Mouse (Mus musculus): Measurements from ENCODE around the gene Arrdc3. TPM values are rescaled to one million over a fixed set of nuclear protein-coding genes. Genes with fewer than 3 reads are reported as not detected.

Gene Arrdc3
- polyA plus RNA-seq, 1 experiment from 2014 or later: 94.9 TPM

DNA sequence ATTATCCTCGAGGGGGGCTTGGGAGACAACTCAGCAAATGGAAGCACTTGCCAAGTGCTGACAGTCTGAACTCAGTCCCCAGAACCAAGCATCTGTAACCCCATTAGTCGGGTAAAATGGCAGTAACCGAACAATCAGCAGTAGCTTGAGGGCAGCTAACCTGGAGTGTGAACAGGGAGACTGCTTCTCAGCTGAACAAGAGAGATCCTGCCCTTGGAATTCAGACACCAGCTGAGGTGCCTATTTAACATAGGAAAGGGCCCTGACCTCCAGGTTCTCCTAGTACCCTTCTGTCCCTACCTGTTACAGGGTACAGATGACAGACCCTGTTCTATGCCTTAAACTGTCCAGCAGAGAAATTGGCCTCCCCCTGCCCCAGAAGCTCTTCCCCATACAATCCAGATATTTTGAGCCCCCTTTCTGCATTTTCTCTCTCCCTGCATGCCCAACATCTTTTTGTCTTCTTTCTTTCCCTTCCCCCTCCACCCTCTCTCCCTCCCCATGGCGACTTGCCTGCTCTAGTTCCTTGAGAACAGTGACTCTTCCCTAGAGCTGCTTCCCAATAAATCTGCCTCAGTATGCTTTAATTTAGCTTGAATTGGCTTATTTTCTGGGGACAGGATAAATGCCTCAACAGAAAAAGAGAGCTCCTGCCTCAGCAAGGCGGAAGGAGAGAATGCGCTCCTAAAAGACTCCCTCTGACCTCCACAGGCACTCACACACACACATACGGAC is 38.6 kb downstream of the Arrdc3 start:
- Histone ChIP-seq H3K4me2 (no peak overlapping the region), H3K9ac (replicated peaks) (no peak overlapping the region), H3K4me1 (replicated peaks) (no peaks in the 10 kb centered on the region), H3K36me3 (no peaks in the 10 kb centered on the region), H3K27ac (no peak overlapping the region), H3K27me3 (no peaks in the 10 kb centered on the region), H3K4me3 (replicated peaks) (no peak overlapping the region), H3K9me3 (no peaks in the 10 kb centered on the region)
- 70% methylated on average over 7 of the region's 7 CpGs for WGBS
- ATAC-seq (ENCODE audit: insufficient number of reproducible peaks, insufficient read depth, low FRiP score, low TSS enrichment, low read depth): no peak

DNA sequence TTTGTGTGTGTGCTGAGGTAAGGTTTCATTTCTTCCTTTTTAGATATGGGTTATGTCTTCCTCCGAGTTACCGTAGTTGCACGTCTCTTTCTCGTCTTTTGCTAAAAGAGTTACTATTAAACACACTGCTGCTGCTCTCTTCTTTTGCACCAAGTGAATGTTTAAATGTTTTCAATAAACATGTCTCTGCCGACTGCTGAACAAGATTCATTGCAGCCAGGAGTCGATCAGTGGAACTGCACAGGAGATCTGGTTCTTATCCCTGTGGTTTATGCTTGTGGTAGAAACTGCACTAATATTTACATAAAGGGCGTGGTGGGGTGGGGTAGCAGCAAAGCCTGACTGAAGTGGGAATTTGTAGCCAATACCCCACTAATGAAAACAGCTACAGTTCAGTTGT is 45.0 kb downstream of the Arrdc3 start:
- Histone ChIP-seq H3K36me3 (no peaks in the 10 kb centered on the region), H3K9ac (replicated peaks) (no peak overlapping the region), H3K9me3 (no peaks in the 10 kb centered on the region), H3K27ac (no peak overlapping the region), H3K4me3 (replicated peaks) (no peak overlapping the region), H3K4me2 (no peak overlapping the region), H3K4me1 (replicated peaks) (peaks cover 6% of the 10 kb centered on the region; the same call in 1 of the 2 replicates), H3K27me3 (no peaks in the 10 kb centered on the region)
- ATAC-seq (ENCODE audit: insufficient number of reproducible peaks, insufficient read depth, low FRiP score, low TSS enrichment, low read depth): no peak
- WGBS: 64% methylated on average over 7 of the region's 7 CpGs

DNA sequence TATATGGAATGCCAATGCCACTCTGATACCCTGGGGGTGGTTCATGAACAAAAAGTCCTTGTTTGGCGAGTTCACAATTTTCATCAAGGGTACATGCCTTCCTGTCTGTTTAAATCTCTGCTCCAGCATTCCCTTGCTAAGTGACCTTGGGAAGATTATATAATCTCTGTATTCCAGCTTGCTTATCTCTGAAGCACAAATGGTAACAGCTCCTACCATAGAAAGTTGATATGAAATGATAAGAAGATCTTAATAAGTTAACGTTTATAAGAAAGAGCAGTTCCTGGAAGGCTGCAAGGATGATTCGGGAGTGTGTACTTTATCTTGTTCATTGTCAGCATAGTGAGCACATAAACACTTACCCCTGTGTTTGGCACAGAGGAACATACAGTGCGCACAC is 46.8 kb downstream of the Arrdc3 start:
- H3K27ac ChIP-seq: no peak overlapping the region
- WGBS: 91% methylated on average over 4 of the region's 4 CpGs
- no peaks in the 10 kb centered on the region for H3K9me3 ChIP-seq
- peaks cover 6% of the 10 kb centered on the region; the same call in 1 of the 2 replicates for H3K4me1 ChIP-seq (replicated peaks)
- H3K4me3 ChIP-seq (replicated peaks): no peak overlapping the region
- no peaks in the 10 kb centered on the region for H3K27me3 ChIP-seq
- H3K9ac ChIP-seq (replicated peaks): no peak overlapping the region
- H3K4me2 ChIP-seq: no peak overlapping the region
- H3K36me3 ChIP-seq: no peaks in the 10 kb centered on the region
- no peak for ATAC-seq (ENCODE audit: insufficient number of reproducible peaks, insufficient read depth, low FRiP score, low TSS enrichment, low read depth)

DNA sequence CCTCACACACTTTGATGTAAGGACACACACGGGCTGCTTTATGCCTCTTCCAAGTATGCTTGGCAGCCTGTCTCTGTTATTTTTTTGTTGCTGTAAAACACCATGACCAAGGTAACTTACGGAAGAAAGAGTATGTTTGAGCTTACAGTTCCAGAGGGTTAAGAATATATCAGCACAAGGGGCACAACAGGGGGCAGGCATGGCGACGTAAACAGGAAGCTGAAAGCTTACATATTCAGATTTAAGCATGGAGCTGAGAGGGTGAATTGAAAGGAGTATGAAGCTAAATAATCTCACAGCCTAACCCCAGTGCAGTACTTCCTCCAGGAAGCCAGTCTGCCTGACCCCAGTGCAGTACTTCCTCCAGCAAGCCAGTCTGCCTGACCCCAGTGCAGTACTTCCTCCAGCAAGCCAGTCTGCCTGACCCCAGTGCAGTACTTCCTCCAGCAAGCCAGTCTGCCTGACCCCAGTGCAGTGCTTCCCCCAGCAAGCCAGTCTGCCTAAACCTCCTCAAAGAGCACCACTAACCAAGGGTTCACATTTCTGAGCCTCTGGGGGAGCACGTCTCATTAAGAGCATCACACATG is 49.7 kb downstream of the Arrdc3 start:
- Histone ChIP-seq H3K27me3 (no peaks in the 10 kb centered on the region), H3K4me3 (replicated peaks) (no peak overlapping the region), H3K4me2 (no peak overlapping the region), H3K27ac (no peak overlapping the region), H3K36me3 (no peaks in the 10 kb centered on the region), H3K9ac (replicated peaks) (no peak overlapping the region), H3K9me3 (no peaks in the 10 kb centered on the region), H3K4me1 (replicated peaks) (peaks cover 6% of the 10 kb centered on the region; the same call in 1 of the 2 replicates)
- 64% methylated on average over 5 of the region's 5 CpGs for WGBS
- ATAC-seq (ENCODE audit: insufficient number of reproducible peaks, insufficient read depth, low FRiP score, low TSS enrichment, low read depth): no peak

DNA sequence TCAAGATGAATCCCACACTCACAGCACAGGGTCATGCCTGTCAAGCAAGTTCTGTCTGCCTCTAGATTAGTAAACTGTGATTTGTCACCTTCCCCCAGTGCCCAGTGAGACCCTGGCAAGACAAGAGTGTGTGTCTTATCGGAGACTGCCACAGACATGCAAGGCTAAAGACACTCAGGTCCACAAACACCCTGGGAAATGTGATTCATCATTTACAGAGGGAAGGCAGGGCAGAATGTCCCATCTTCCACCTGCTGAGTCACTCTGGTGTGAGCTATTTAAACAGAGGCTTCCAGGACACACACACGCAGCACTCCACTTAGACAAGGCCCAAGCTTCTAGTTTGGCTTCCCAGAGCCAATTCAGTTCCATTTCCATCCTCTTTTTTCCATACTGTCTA is 53.2 kb downstream of the Arrdc3 start:
- Histone ChIP-seq H3K9me3 (no peaks in the 10 kb centered on the region), H3K9ac (replicated peaks) (no peak overlapping the region), H3K4me2 (no peak overlapping the region), H3K27ac (no peak overlapping the region), H3K4me3 (replicated peaks) (no peak overlapping the region), H3K4me1 (replicated peaks) (peaks cover 6% of the 10 kb centered on the region; the same call in 1 of the 2 replicates), H3K27me3 (no peaks in the 10 kb centered on the region), H3K36me3 (no peaks in the 10 kb centered on the region)
- ATAC-seq (ENCODE audit: insufficient number of reproducible peaks, insufficient read depth, low FRiP score, low TSS enrichment, low read depth): no peak
- 84% methylated on average over 2 of the region's 2 CpGs for WGBS

DNA sequence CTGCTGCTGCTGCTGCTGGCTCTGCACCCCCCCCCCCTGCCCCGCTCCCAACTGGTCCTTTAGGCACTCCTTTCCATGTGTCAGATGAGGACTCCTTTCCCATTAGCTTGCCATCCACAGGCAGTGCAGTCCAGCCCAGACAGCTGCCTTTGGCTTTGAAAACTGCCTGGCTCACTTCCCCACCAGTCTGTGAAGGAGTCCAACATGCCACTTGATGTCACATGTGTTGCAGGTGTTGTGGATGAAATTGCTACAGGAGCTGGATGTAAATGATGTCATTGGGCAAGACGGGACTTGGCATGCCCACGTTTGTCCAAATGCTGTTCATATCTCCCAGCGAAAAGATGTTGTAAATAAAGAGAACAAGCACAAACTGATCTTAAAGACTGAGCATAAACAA is 56.0 kb downstream of the Arrdc3 start:
- Histone ChIP-seq H3K4me2 (no peak overlapping the region), H3K36me3 (no peaks in the 10 kb centered on the region), H3K9ac (replicated peaks) (no peak overlapping the region), H3K27me3 (no peaks in the 10 kb centered on the region), H3K27ac (no peak overlapping the region), H3K4me3 (replicated peaks) (no peak overlapping the region), H3K9me3 (no peaks in the 10 kb centered on the region), H3K4me1 (replicated peaks) (no peaks in the 10 kb centered on the region)
- WGBS: 75% methylated on average over 4 of the region's 4 CpGs
- ATAC-seq (ENCODE audit: insufficient number of reproducible peaks, insufficient read depth, low FRiP score, low TSS enrichment, low read depth): 0 out of 2 replicates have a peak, but pooled peaks have one; percentile 10

DNA sequence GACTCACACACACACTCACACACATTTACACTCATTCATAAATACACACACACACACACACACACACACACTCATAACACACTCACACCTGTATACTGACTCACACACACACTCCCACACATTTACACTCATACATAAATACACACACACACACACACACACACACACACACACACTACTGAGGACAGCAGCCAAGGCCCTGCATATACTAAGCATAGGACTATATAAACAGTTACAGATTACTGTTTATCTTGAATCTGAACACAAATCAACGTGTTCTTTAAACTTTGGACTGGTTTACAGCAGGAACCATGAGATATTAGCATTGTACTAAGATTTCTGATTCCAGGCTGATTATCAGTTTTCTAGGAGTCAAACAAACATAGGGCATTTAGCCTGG is 56.7 kb downstream of the Arrdc3 start:
- Histone ChIP-seq H3K27me3 (no peaks in the 10 kb centered on the region), H3K4me3 (replicated peaks) (no peak overlapping the region), H3K36me3 (no peaks in the 10 kb centered on the region), H3K4me2 (no peak overlapping the region), H3K4me1 (replicated peaks) (no peaks in the 10 kb centered on the region), H3K9me3 (no peaks in the 10 kb centered on the region), H3K9ac (replicated peaks) (no peak overlapping the region), H3K27ac (no peak overlapping the region)
- no peak for ATAC-seq (ENCODE audit: insufficient number of reproducible peaks, insufficient read depth, low FRiP score, low TSS enrichment, low read depth)
- WGBS: 65% methylated on average over 1 of the region's 1 CpGs

DNA sequence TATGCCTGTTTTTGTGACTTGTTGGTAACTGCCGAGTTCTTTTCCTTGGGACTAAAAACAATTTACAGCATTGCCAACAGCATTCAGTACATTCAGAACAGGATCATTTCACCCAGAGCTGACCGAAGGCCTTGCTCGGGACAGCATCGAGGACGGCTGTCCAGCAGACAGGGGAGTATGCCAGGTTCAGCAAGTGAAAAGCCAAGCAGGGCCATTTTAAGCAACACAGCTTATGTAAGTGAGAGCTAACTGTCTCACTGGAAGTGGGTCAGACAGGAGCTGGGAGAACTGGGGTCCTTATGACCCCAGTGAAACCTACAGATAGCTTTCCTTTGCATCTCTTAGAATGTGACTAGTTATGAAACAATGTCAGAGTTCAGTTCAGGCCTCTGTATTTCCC is 57.2 kb downstream of the Arrdc3 start:
- no peak overlapping the region for H3K27ac ChIP-seq
- no peaks in the 10 kb centered on the region for H3K27me3 ChIP-seq
- no peak overlapping the region for H3K4me2 ChIP-seq
- no peaks in the 10 kb centered on the region for H3K9me3 ChIP-seq
- no peaks in the 10 kb centered on the region for H3K36me3 ChIP-seq
- no peaks in the 10 kb centered on the region for H3K4me1 ChIP-seq (replicated peaks)
- 90% methylated on average over 5 of the region's 5 CpGs for WGBS
- no peak for ATAC-seq (ENCODE audit: insufficient number of reproducible peaks, insufficient read depth, low FRiP score, low TSS enrichment, low read depth)
- H3K9ac ChIP-seq (replicated peaks): no peak overlapping the region
- H3K4me3 ChIP-seq (replicated peaks): no peak overlapping the region

DNA sequence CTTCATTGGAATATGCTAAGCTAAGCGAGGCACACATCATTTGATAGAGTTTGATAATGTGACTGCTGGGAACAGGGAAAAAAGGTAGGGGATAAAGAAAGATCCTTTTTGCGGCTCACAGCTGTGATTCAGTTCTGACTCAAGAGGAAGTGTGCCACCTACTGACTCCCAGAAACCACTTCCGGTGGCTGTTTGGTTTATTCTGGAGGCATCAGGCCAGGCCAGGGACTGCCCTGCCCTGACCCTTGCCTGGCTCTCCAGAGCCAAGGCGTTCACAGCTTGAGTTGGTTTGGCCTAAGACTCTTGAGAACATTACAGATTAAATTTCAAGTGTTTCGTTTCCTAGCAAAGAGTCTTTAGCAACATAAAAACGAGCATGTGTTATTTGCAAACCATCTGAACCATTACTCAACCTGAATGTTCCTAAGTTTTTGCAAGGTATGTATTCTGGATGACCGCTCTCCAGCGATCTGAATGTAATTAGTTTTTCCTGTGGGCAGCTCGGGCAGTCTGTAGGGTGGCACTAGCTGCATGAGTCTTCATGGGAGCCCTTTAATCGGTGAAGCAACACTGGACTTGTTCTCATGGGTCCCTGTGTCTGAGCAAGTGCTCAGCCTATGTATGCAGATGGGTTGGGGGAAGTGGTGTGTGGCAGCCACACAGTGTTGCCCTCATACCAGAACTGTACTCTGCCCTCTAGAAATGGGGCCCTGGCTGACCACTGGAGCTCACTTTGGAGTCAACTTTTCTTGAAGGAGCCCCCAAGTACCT is 57.9 kb downstream of the Arrdc3 start:
- H3K27ac ChIP-seq: no peak overlapping the region
- no peak overlapping the region for H3K4me2 ChIP-seq
- H3K36me3 ChIP-seq: no peaks in the 10 kb centered on the region
- ATAC-seq (ENCODE audit: insufficient number of reproducible peaks, insufficient read depth, low FRiP score, low TSS enrichment, low read depth): no peak
- no peak overlapping the region for H3K4me3 ChIP-seq (replicated peaks)
- H3K4me1 ChIP-seq (replicated peaks): no peaks in the 10 kb centered on the region
- no peaks in the 10 kb centered on the region for H3K27me3 ChIP-seq
- 66% methylated on average over 10 of the region's 10 CpGs for WGBS
- H3K9ac ChIP-seq (replicated peaks): no peak overlapping the region
- no peaks in the 10 kb centered on the region for H3K9me3 ChIP-seq

DNA sequence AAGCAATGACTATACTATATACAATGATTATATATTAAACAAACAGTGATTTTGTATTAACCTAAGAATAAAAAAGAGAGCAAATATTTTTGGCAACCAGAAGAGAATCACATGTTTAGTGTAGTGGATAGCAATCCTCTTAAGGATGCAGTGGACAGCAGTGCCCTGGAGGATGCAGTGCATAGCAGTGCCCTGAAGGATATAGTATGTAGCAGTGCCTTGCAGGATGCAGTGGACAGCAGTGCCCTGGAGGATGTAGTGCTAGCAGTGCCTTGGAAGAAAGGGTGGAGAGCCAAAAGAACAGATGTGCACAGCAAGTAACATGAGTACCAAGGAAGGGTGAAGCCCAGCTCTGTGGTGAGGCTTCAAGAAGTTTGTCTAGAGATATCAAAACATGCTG is 61.3 kb downstream of the Arrdc3 start:
- no peak overlapping the region for H3K27ac ChIP-seq
- no peak for ATAC-seq (ENCODE audit: insufficient number of reproducible peaks, insufficient read depth, low FRiP score, low TSS enrichment, low read depth)
- H3K4me3 ChIP-seq (replicated peaks): no peak overlapping the region
- no peak overlapping the region for H3K9ac ChIP-seq (replicated peaks)
- H3K4me2 ChIP-seq: no peak overlapping the region
- H3K27me3 ChIP-seq: no peaks in the 10 kb centered on the region
- no peaks in the 10 kb centered on the region for H3K4me1 ChIP-seq (replicated peaks)
- H3K36me3 ChIP-seq: no peaks in the 10 kb centered on the region
- H3K9me3 ChIP-seq: no peaks in the 10 kb centered on the region
